Mouse (Mus musculus) limb, embryonic 12.5 days (tissue): ENCODE results near the gene Rora. TPM values are rescaled to one million over a fixed set of nuclear protein-coding genes. Genes with fewer than 3 reads are reported as not detected.
A peak's percentile ranks its signal among the peaks of the same experiment; 100 is the strongest.

Source experiments
- ATAC-seq: fragments of 200-750 bp; cut with Nextera tagmentation; 2 replicates; pipeline ENCODE4 v1.8.0; 2017; ENCODE audit warnings: low read depth, moderate TSS enrichment; ENCODE audit not compliant: insufficient number of reproducible peaks, insufficient read depth, low FRiP score, low TSS enrichment
- H3K27ac ChIP-seq: fragments of 300-500 bp; sonication (generic); 2 replicates; pipeline ENCODE4 v1.5.1; 2016; ENCODE audit warnings: mild to moderate bottlenecking, moderate library complexity
- H3K27me3 ChIP-seq: fragments of 300-500 bp; sonication (generic); 2 replicates; pipeline ENCODE4 v1.6.1; 2016; ENCODE audit warnings: mild to moderate bottlenecking, moderate library complexity
- H3K36me3 ChIP-seq: fragments of 300-500 bp; sonication (generic); 2 replicates; pipeline ENCODE4 v1.6.1; 2016; ENCODE audit warnings: mild to moderate bottlenecking, moderate library complexity
- H3K4me1 ChIP-seq: fragments of 300-500 bp; sonication (generic); replicated peaks from 2 replicates; pipeline ENCODE4 v1.6.1; 2016
- H3K4me2 ChIP-seq: fragments of 300-500 bp; sonication (generic); 2 replicates; pipeline ENCODE4 v1.6.1; 2016; ENCODE audit warnings: mild to moderate bottlenecking, moderate library complexity
- H3K4me3 ChIP-seq: fragments of 300-500 bp; sonication (generic); replicated peaks from 2 replicates; pipeline ENCODE4 v1.5.1; 2016; ENCODE audit warnings: mild to moderate bottlenecking
- H3K9ac ChIP-seq: fragments of 300-500 bp; sonication (generic); replicated peaks from 2 replicates; pipeline ENCODE4 v1.6.1; 2016; ENCODE audit warnings: mild to moderate bottlenecking, moderate library complexity
- H3K9me3 ChIP-seq: fragments of 300-500 bp; sonication (generic); 2 replicates; pipeline ENCODE4 v1.6.1; 2016; ENCODE audit warnings: mild to moderate bottlenecking, moderate library complexity
- WGBS: fragments of 180-500 bp; shearing (Covaris S2); methylation state at CpG from one replicate; pipeline ENCODE4 v1.1.7; 2016; 5-methylcytosine and 5-hydroxymethylcytosine counted together
- polyA plus RNA-seq: library from polyadenylated mRNA; unstranded; fragments of >200 nt; fragmentation: Nextera tagmentation; extraction: Ambion mirVana; gene quantifications from 2 replicates; pipeline ENCODE4 v1.2.1, GENCODE M21; 2016

Gene Rora
- polyA plus RNA-seq, 1 experiment from 2014 or later, result 6.0 TPM

DNA sequence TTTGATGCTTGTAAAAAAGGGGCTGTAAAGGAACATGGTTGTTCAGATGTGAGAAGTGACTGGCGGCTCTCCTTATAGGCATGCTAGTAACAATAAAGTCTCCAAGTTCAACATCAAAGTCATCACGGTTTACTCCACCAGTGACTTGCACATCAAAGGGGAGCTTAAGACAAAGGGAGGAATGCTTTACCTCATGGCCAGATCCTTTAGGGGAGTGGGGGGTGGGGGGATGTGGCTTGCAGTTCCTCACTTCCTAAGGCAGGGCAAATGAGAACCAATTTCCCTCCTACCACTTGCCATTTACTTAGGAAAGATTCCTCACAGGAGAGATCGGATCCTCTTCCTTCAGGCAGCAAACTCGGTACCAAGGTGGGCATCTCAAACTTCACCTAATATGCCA lies 648.4 kb downstream of the Rora start:
- peak overlapping the region; percentile 46 for H3K4me2 ChIP-seq
- WGBS, result 3% methylated on average over 4 of the region's 4 CpGs
- ATAC-seq, result no peak
- no peaks in the 10 kb centered on the region for H3K36me3 ChIP-seq
- no peak overlapping the region for H3K9ac ChIP-seq
- H3K27me3 ChIP-seq, result peaks cover 17% of the 10 kb centered on the region; the same call in 1 of the 2 replicates
- H3K9me3 ChIP-seq, result no peaks in the 10 kb centered on the region
- peak overlapping the region; percentile 77 for H3K27ac ChIP-seq
- no peak overlapping the region; the same call in 1 of the 2 replicates for H3K4me3 ChIP-seq
- H3K4me1 ChIP-seq, result peaks cover 74% of the 10 kb centered on the region

DNA sequence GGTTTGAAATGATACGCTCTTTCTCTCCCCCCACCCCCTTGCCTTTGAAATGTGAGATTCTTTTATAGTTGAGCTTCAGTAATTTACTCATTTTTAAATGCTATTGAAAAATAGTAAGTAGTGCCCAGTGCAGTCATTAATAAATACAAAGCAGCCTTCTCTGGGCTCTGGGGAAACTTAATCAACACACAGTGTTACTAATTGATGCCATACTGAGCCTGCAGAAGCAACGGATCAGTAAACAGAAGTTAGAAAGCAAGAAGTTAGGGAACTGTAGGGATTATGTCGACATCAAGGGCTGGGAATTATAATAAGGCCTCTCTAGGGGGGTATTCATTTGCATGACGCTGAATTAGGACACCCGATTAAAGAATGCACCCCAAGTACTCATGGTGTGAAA lies 649.3 kb downstream of the Rora start:
- Histone ChIP-seq H3K4me1 (peaks cover 77% of the 10 kb centered on the region), H3K27ac (0 out of 2 replicates have a peak overlapping the region, but pooled peaks have one; percentile 77), H3K27me3 (peaks cover 17% of the 10 kb centered on the region; the same call in 1 of the 2 replicates), H3K4me2 (peak overlapping the region; percentile 15; the same call in 1 of the 2 replicates), H3K36me3 (no peaks in the 10 kb centered on the region), H3K9me3 (no peaks in the 10 kb centered on the region), H3K9ac (no peak overlapping the region), H3K4me3 (no peak overlapping the region)
- no peak for ATAC-seq
- 10% methylated on average over 5 of the region's 5 CpGs for WGBS

- no peak overlapping the region for H3K9ac ChIP-seq
- peak; percentile 19; the same call in 1 of the 2 replicates for ATAC-seq
- H3K27ac ChIP-seq, result no peak overlapping the region
- peaks cover 76% of the 10 kb centered on the region for H3K4me1 ChIP-seq
- 63% methylated on average over 4 of the region's 4 CpGs for WGBS
- H3K4me2 ChIP-seq, result peak overlapping the region; percentile 15; the same call in 1 of the 2 replicates
- no peaks in the 10 kb centered on the region for H3K9me3 ChIP-seq
- no peak overlapping the region for H3K4me3 ChIP-seq
- H3K27me3 ChIP-seq, result peaks cover 17% of the 10 kb centered on the region; the same call in 1 of the 2 replicates
- H3K36me3 ChIP-seq, result no peaks in the 10 kb centered on the region
Observed at GRCm38 (mm10) chr9:69303346-69303944, 649.9 kb downstream of the Rora start.

DNA sequence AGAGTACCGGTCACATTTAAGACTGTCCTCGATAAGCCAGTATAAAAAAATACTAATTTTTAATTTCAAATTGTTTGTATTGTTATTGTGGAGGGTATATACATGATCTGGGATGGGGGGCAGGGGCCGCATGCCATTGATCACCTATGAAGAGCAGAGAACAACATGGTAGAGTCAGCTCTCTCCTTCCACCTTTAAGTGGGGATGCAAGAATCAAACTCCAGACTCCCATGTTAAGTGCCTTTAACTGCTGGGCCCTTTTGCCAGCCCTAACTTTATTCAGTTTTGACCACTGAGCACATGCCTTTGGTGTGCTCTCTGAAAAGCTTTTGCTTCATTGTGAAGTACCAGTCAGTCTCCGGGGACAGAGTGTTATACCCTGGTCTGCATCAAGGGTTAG lies 650.4 kb downstream of the Rora start:
- peaks cover 14% of the 10 kb centered on the region; the same call in 1 of the 2 replicates for H3K27me3 ChIP-seq
- H3K4me3 ChIP-seq, result no peak overlapping the region
- peaks cover 71% of the 10 kb centered on the region for H3K4me1 ChIP-seq
- 91% methylated on average over 4 of the region's 4 CpGs for WGBS
- no peak overlapping the region for H3K4me2 ChIP-seq
- H3K9me3 ChIP-seq, result no peaks in the 10 kb centered on the region
- no peak for ATAC-seq
- H3K27ac ChIP-seq, result no peak overlapping the region
- H3K36me3 ChIP-seq, result no peaks in the 10 kb centered on the region
- H3K9ac ChIP-seq, result no peak overlapping the region

- WGBS, result 60% methylated on average over 10 of the region's 10 CpGs
- no peak overlapping the region for H3K4me3 ChIP-seq
- no peak overlapping the region for H3K9ac ChIP-seq
- peaks cover 66% of the 10 kb centered on the region for H3K4me1 ChIP-seq
- H3K9me3 ChIP-seq, result no peaks in the 10 kb centered on the region
- H3K27ac ChIP-seq, result no peak overlapping the region
- ATAC-seq, result no peak
- H3K4me2 ChIP-seq, result no peak overlapping the region
- no peaks in the 10 kb centered on the region for H3K36me3 ChIP-seq
- peaks cover 10% of the 10 kb centered on the region; the same call in 1 of the 2 replicates for H3K27me3 ChIP-seq
Observed at GRCm38 (mm10) chr9:69304492-69304891, 650.9 kb downstream of the Rora start.

GRCm38 (mm10) chr9:69304991-69305390 lies 651.4 kb downstream of the Rora start:
- 56% methylated on average over 3 of the region's 3 CpGs for WGBS
- peaks cover 5% of the 10 kb centered on the region; the same call in 1 of the 2 replicates for H3K27me3 ChIP-seq
- no peak for ATAC-seq
- H3K27ac ChIP-seq, result no peak overlapping the region
- H3K4me2 ChIP-seq, result no peak overlapping the region
- H3K9me3 ChIP-seq, result no peaks in the 10 kb centered on the region
- H3K9ac ChIP-seq, result no peak overlapping the region
- peaks cover 62% of the 10 kb centered on the region for H3K4me1 ChIP-seq
- no peaks in the 10 kb centered on the region for H3K36me3 ChIP-seq
- no peak overlapping the region for H3K4me3 ChIP-seq

DNA sequence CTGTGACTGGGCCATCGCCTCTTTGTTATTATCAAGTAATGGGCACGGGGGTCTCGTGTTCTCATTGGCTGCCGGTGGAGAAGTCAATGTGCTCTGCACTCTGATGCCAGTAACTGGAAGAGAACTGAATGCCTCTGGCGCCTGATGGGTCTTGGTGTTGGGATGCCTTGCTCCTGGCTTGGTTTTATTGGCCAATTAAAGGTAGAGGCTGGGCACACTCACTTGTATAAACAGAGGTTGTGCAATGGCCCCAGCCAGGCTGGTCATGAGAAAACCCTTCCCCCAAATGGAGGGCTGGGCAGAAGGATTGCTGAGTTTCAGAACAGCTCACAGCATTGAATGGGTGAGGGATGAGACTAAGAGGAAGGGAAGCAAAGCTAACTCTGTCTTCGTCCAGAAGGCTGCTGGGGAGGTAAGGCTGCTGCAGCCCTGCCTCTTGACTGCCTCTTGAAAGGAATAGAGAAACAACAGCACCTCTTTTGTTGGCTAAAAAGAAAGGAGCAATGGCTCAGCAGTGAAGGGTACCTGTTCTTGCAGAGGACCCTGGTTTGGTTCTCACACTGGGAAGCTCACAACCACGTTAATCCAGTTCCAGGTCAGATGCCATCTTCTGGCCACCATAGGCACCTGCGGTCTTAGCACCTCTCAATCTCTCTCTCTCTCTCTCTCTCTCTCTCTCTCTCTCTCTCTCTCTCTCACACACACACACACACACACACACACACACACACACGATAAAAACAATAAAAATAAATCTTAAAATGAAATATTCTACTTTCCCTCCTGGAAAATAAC lies 653.3 kb downstream of the Rora start:
- Histone ChIP-seq H3K4me1 (peaks cover 57% of the 10 kb centered on the region), H3K4me2 (no peak overlapping the region), H3K36me3 (no peaks in the 10 kb centered on the region)

GRCm38 (mm10) chr9:69307974-69308373 lies 654.4 kb downstream of the Rora start:
- Histone ChIP-seq H3K27ac (no peak overlapping the region), H3K4me3 (no peak overlapping the region), H3K9ac (no peak overlapping the region), H3K27me3 (peaks cover 10% of the 10 kb centered on the region; the same call in 1 of the 2 replicates), H3K36me3 (no peaks in the 10 kb centered on the region), H3K4me1 (peaks cover 47% of the 10 kb centered on the region), H3K9me3 (no peaks in the 10 kb centered on the region), H3K4me2 (no peak overlapping the region)
- 92% methylated on average over 11 of the region's 11 CpGs for WGBS
- no peak for ATAC-seq

More for the DNA sequence above, 653.3 kb downstream of the Rora start:
- ATAC-seq, result no peak
- 63% methylated on average over 9 of the region's 9 CpGs for WGBS
- Histone ChIP-seq H3K27ac (peak overlapping the region; percentile 64; the same call in 1 of the 2 replicates), H3K27me3 (peaks cover 10% of the 10 kb centered on the region; the same call in 1 of the 2 replicates), H3K4me3 (no peak overlapping the region), H3K9ac (no peak overlapping the region), H3K9me3 (no peaks in the 10 kb centered on the region)

DNA sequence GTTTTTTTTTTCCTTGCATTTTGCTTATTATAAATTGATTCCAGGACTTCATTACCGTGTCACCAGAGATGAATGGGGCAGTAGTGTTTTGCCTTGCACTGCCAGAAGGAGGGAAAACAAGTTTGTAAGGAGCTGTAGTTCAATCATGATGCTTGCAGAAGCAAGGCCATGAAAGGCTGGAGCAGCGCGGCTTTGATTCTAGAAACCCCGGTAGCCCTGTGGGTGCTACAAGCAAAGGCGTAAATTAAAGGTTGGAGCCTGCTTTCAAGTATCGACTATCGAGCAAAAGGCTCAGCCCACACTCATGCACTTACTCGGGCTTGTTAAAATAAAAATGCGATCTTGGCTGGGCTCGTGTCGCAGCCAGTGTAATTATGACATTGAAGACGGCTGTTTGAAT lies 656.9 kb downstream of the Rora start:
- ATAC-seq, result no peak
- H3K9ac ChIP-seq, result no peak overlapping the region
- H3K4me2 ChIP-seq, result peak overlapping the region; percentile 26
- no peaks in the 10 kb centered on the region for H3K9me3 ChIP-seq
- no peaks in the 10 kb centered on the region for H3K36me3 ChIP-seq
- peaks cover 17% of the 10 kb centered on the region; the same call in 1 of the 2 replicates for H3K27me3 ChIP-seq
- peaks cover 34% of the 10 kb centered on the region for H3K4me1 ChIP-seq
- H3K4me3 ChIP-seq, result no peak overlapping the region
- no peak overlapping the region for H3K27ac ChIP-seq
- WGBS, result 20% methylated on average over 12 of the region's 12 CpGs

DNA sequence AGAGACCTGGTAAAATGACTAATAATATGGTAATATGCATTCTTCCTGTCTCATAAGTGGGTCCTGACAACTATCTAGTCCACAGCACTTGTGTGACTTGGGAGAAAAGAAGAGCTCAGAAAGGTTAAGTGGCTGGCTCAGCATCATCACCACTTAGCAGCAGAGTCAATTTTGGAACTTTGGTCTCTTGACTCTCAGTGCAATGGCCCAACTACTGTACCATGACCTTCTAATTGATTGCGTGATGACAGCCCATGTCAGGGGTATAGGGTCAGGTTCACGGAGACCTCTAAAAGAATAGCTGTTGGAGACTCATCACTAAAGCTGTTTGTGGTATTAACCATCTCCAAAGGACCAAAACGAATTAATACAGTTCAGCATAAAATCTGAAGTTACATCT lies 659.7 kb downstream of the Rora start:
- Histone ChIP-seq H3K4me1 (peaks cover 24% of the 10 kb centered on the region), H3K27ac (no peak overlapping the region), H3K27me3 (peaks cover 17% of the 10 kb centered on the region; the same call in 1 of the 2 replicates), H3K36me3 (no peaks in the 10 kb centered on the region), H3K9me3 (no peaks in the 10 kb centered on the region), H3K4me3 (no peak overlapping the region), H3K9ac (no peak overlapping the region), H3K4me2 (no peak overlapping the region)
- 87% methylated on average over 3 of the region's 3 CpGs for WGBS
- ATAC-seq, result no peak

GRCm38 (mm10) chr9:69314451-69315210 lies 661.0 kb downstream of the Rora start:
- no peak overlapping the region for H3K9ac ChIP-seq
- peaks cover 24% of the 10 kb centered on the region for H3K4me1 ChIP-seq
- no peak overlapping the region for H3K4me3 ChIP-seq
- H3K27me3 ChIP-seq, result peaks cover 19% of the 10 kb centered on the region; the same call in 1 of the 2 replicates
- H3K27ac ChIP-seq, result no peak overlapping the region
- H3K9me3 ChIP-seq, result no peaks in the 10 kb centered on the region
- ATAC-seq, result no peak
- H3K4me2 ChIP-seq, result no peak overlapping the region
- H3K36me3 ChIP-seq, result no peaks in the 10 kb centered on the region
- 87% methylated on average over 9 of the region's 9 CpGs for WGBS
